Comparison of ENCODE assay signal across 22 mouse cellular contexts in the genomic region with DNA sequence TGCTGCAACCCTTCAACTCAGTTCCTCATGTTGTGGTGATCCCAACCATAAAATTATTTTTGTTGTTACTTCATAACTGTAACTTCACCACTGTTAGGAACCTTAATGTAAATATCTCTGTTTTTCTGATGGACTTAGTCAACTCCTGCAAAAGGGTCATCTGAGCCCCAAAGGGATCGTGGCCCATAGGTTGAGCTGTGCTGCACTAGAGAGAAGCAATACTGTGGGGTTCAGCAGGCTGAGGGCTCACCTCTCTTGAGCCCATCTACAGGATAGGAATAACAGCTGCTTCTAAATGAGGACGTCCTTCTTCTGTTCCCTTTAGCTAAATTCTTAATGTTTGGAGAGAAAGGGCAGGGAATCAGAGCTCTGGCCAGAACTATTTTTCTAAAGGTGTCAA. TPM values are rescaled to one million over a fixed set of nuclear protein-coding genes. Genes with fewer than 3 reads are reported as not detected.
DNase-seq lines count a peak whose midpoint lies in the region; ATAC-seq and TF ChIP-seq lines count a peak whose summit lies in the region.
"Had no signal": no experiment of that assay in that cellular context is flagged by ENCODE, and none has a peak within 500 bp of the region (broad histone marks: within the 10 kb centered on the region; RNA-seq: fewer than 3 reads in every experiment).

No protein-coding gene starts in this region.

- no peaks in the 10 kb centered on the region for H3K9me3 ChIP-seq in kidney, embryonic 15.5 days (replicated peaks)
- no peaks in the 10 kb centered on the region for H3K9me3 ChIP-seq in kidney, embryonic 14.5 days (ENCODE audit: control insufficient read depth, low read length)
- H3K9me3 ChIP-seq: embryonic facial prominence, embryonic 13.5 days; forebrain, embryonic 12.5 days; heart, embryonic 10.5 days; heart, embryonic 15.5 days; hindbrain, embryonic 13.5 days had no signal

- peak; percentile 10 to 51 for DNase-seq in spleen, postnatal 4 days (ENCODE audit: low spot score in 2 of 2)
- DNase-seq in spleen, postnatal 14 days (ENCODE audit: low spot score in 2 of 2): no peak
- no peak for DNase-seq in lung, adult 2 months
- no peak for DNase-seq in cerebellum, postnatal 25 days
- DNase-seq: adrenal gland, postnatal 14 days; cerebellum, adult 11 months; cerebellum, adult 8-10 months; cerebellum, postnatal 36 days; gastrocnemius, postnatal 25 days; heart, postnatal 14 days had no signal

- no peak for TF ChIP-seq POLR2A in lung, adult 2 months (IDR thresholded peaks at IDR 0.05; ENCODE audit: borderline replicate concordance, extremely low read depth, low read depth, low read length)

- H3K9ac ChIP-seq in kidney, embryonic 15.5 days: no peak overlapping the region
- H3K9ac ChIP-seq in kidney, embryonic 14.5 days (ENCODE audit: low read depth, low read length): no peak overlapping the region
- H3K9ac ChIP-seq: embryonic facial prominence, embryonic 13.5 days; forebrain, embryonic 12.5 days; heart, embryonic 15.5 days; hindbrain, embryonic 13.5 days had no signal

- 0 out of 2 replicates have a peak overlapping the region, but pooled peaks have one; percentile 24 for H3K27ac ChIP-seq in kidney, embryonic 15.5 days
- H3K27ac ChIP-seq in kidney, embryonic 14.5 days (ENCODE audit: low read depth, low read length): no peak overlapping the region
- H3K27ac ChIP-seq in brown adipose tissue, adult 24 weeks (replicated peaks; ENCODE audit: low read depth, low read length): peak overlapping the region; percentile 51; the same call in 1 of the 2 replicates
- H3K27ac ChIP-seq: embryonic facial prominence, embryonic 13.5 days; forebrain, embryonic 12.5 days; heart, embryonic 15.5 days; hindbrain, embryonic 13.5 days; hindbrain, postnatal 0 days had no signal

- WGBS in kidney, embryonic 15.5 days: 81% methylated on average over 2 of the region's 2 CpGs
- WGBS in kidney, embryonic 14.5 days: 81% methylated on average over 2 of the region's 2 CpGs
- WGBS in lung, adult 2 months: 83% methylated on average over 2 of the region's 2 CpGs

- H3K36me3 ChIP-seq in kidney, embryonic 15.5 days: no peaks in the 10 kb centered on the region
- no peaks in the 10 kb centered on the region for H3K36me3 ChIP-seq in kidney, embryonic 14.5 days (ENCODE audit: control insufficient read depth, insufficient read depth, low read length)
- H3K36me3 ChIP-seq: embryonic facial prominence, embryonic 13.5 days; forebrain, embryonic 12.5 days; heart, embryonic 10.5 days; heart, embryonic 15.5 days; hindbrain, embryonic 13.5 days had no signal

- TF ChIP-seq CTCF in lung, adult 2 months (IDR thresholded peaks at IDR 0.05; ENCODE audit: insufficient read depth, low read length): no peak

- no peaks in the 10 kb centered on the region for H3K27me3 ChIP-seq in kidney, embryonic 15.5 days
- no peaks in the 10 kb centered on the region for H3K27me3 ChIP-seq in kidney, embryonic 14.5 days (ENCODE audit: control insufficient read depth, insufficient read depth, low read length)
- H3K27me3 ChIP-seq: CH12.LX; embryonic facial prominence, embryonic 13.5 days; heart, embryonic 15.5 days; Patski had no signal

- no peak overlapping the region for H3K4me3 ChIP-seq in kidney, embryonic 15.5 days (replicated peaks)
- no peak overlapping the region for H3K4me3 ChIP-seq in kidney, embryonic 14.5 days (ENCODE audit: low read length)
- H3K4me3 ChIP-seq in brown adipose tissue, adult 24 weeks (ENCODE audit: insufficient read depth, low read depth, low read length): no peak overlapping the region
- no peak overlapping the region for H3K4me3 ChIP-seq in lung, adult 2 months (replicated peaks; ENCODE audit: extremely low read depth, low read depth, low read length)
- H3K4me3 ChIP-seq: embryonic facial prominence, embryonic 13.5 days; forebrain, embryonic 12.5 days; heart, embryonic 10.5 days; heart, embryonic 15.5 days; hindbrain, embryonic 13.5 days had no signal

- no peak for ATAC-seq in kidney, embryonic 15.5 days (replicated peaks; ENCODE audit: low FRiP score)
- ATAC-seq in kidney, embryonic 14.5 days (ENCODE audit: low FRiP score, low TSS enrichment): no peak
- ATAC-seq: forebrain, embryonic 16.5 days; hindbrain, postnatal 0 days; Patski had no signal

- peaks cover 47% of the 10 kb centered on the region for H3K4me1 ChIP-seq in kidney, embryonic 15.5 days
- peaks cover 21% of the 10 kb centered on the region for H3K4me1 ChIP-seq in kidney, embryonic 14.5 days (ENCODE audit: control insufficient read depth, insufficient read depth, low read length)
- no peaks in the 10 kb centered on the region for H3K4me1 ChIP-seq in brown adipose tissue, adult 24 weeks (ENCODE audit: control insufficient read depth, insufficient read depth, insufficient read length, low read length)
- no peaks in the 10 kb centered on the region; the same call in 1 of the 2 replicates for H3K4me1 ChIP-seq in lung, adult 2 months (ENCODE audit: control insufficient read depth, insufficient read depth, low read length)

- H3K4me2 ChIP-seq in kidney, embryonic 15.5 days: no peak overlapping the region
- no peak overlapping the region for H3K4me2 ChIP-seq in kidney, embryonic 14.5 days (replicated peaks; ENCODE audit: low read depth, low read length)
- H3K4me2 ChIP-seq: embryonic facial prominence, embryonic 13.5 days; forebrain, embryonic 12.5 days; heart, embryonic 15.5 days; hindbrain, embryonic 13.5 days had no signal

RNA-seq across cellular contexts. Expression of a gene that starts 7.6 kb away (rescaled TPM):
- polyA plus RNA-seq in kidney, embryonic 15.5 days (2015; fragmentation: Nextera tagmentation; extraction: Ambion mirVana): 66.2 and 68.0 TPM in 2 replicates
- 51.7 and 83.6 TPM in 2 replicates for polyA plus RNA-seq in kidney, embryonic 14.5 days (2014; fragmentation: Nextera tagmentation; extraction: Ambion mirVana)
- polyA plus RNA-seq in brown adipose tissue, adult 24 weeks (2012; ENCODE audit: insufficient read depth, insufficient read length, missing spikeins): 16.8 and 17.9 TPM in 2 replicates
- 10.8 and 15.6 TPM in 2 replicates for polyA plus RNA-seq in lung, adult 2 months (2012; rRNA removed)

Comparison
In these comparisons a context has a peak if more than half of its experiments do, and no peak if none do; other contexts are left out.
1. DNase-seq: peak in spleen, postnatal 4 days (2 of 2); none in spleen, postnatal 14 days (0 of 2), lung, adult 2 months (single experiment) and cerebellum, postnatal 25 days (0 of 2).